ENCODE assay signal across 8 mouse cellular contexts in genomic region chr5:150600554-150601440, GRCm38 (mm10). TPM values are rescaled to one million over a fixed set of nuclear protein-coding genes. Genes with fewer than 3 reads are reported as not detected.
DNase-seq lines count a peak whose midpoint lies in the region; ATAC-seq and TF ChIP-seq lines count a peak whose summit lies in the region.

No protein-coding gene starts in this region.

- no peaks in the 10 kb centered on the region for H3K36me3 ChIP-seq in intestine, postnatal 0 days (ENCODE audit: control insufficient read depth, insufficient read depth)
- H3K36me3 ChIP-seq in intestine, embryonic 16.5 days (ENCODE audit: control insufficient read depth, insufficient read depth, low read length), result no peaks in the 10 kb centered on the region
- H3K36me3 ChIP-seq in neural tube, embryonic 15.5 days, result peaks cover 6% of the 10 kb centered on the region; the same call in 1 of the 2 replicates

- no peak overlapping the region for H3K27ac ChIP-seq in intestine, postnatal 0 days (ENCODE audit: low read depth, low read length)
- no peak overlapping the region for H3K27ac ChIP-seq in intestine, embryonic 16.5 days (ENCODE audit: low read length)
- H3K27ac ChIP-seq in neural tube, embryonic 15.5 days (replicated peaks), result peak overlapping the region; percentile 60

- H3K9me3 ChIP-seq in intestine, postnatal 0 days (ENCODE audit: control insufficient read depth), result no peaks in the 10 kb centered on the region
- H3K9me3 ChIP-seq in intestine, embryonic 16.5 days (ENCODE audit: control insufficient read depth, low read length), result no peaks in the 10 kb centered on the region
- no peaks in the 10 kb centered on the region for H3K9me3 ChIP-seq in neural tube, embryonic 15.5 days (replicated peaks)

- DNase-seq in adrenal gland, postnatal 14 days, result peak; percentile 65
- DNase-seq in induced T-regulatory cell, adult 2 months (ENCODE audit: low read depth), result peak; percentile 91
- DNase-seq in embryo, embryonic 10 days (ENCODE audit: low spot score), result no peak
- no peak for DNase-seq in embryo, embryonic 9.5 days (ENCODE audit: extremely low spot score)
- no peak for DNase-seq in kidney, postnatal 14 days

- TF ChIP-seq CTCF in intestine, postnatal 0 days (IDR thresholded peaks at IDR 0.05; ENCODE audit: low read depth), result no peak

- H3K9ac ChIP-seq in intestine, postnatal 0 days (ENCODE audit: low read depth, low read length), result peak overlapping the region; percentile 7; the same call in 1 of the 2 replicates
- H3K9ac ChIP-seq in intestine, embryonic 16.5 days (ENCODE audit: low read depth, low read length), result no peak overlapping the region
- H3K9ac ChIP-seq in neural tube, embryonic 15.5 days (replicated peaks), result no peak overlapping the region

- ATAC-seq in intestine, postnatal 0 days, result no peak
- no peak for ATAC-seq in intestine, embryonic 16.5 days
- 0 out of 2 replicates have a peak, but pooled peaks have one; percentile 51 for ATAC-seq in neural tube, embryonic 15.5 days (ENCODE audit: low FRiP score)

- H3K4me1 ChIP-seq in intestine, postnatal 0 days (replicated peaks; ENCODE audit: control insufficient read depth, insufficient read depth, low read length), result no peaks in the 10 kb centered on the region
- H3K4me1 ChIP-seq in intestine, embryonic 16.5 days (ENCODE audit: control insufficient read depth, insufficient read depth, low read length), result no peaks in the 10 kb centered on the region
- H3K4me1 ChIP-seq in neural tube, embryonic 15.5 days, result peaks cover 14% of the 10 kb centered on the region

- H3K27me3 ChIP-seq in intestine, postnatal 0 days (replicated peaks; ENCODE audit: control insufficient read depth, insufficient read depth, low read length), result no peaks in the 10 kb centered on the region
- H3K27me3 ChIP-seq in intestine, embryonic 16.5 days (replicated peaks; ENCODE audit: control insufficient read depth, insufficient read depth, low read length), result no peaks in the 10 kb centered on the region
- H3K27me3 ChIP-seq in neural tube, embryonic 15.5 days (replicated peaks), result peaks cover 16% of the 10 kb centered on the region; the same call in 1 of the 2 replicates

- no peak overlapping the region for H3K4me3 ChIP-seq in intestine, postnatal 0 days (ENCODE audit: low read depth, low read length)
- H3K4me3 ChIP-seq in intestine, embryonic 16.5 days (ENCODE audit: low read length), result no peak overlapping the region
- H3K4me3 ChIP-seq in neural tube, embryonic 15.5 days (replicated peaks), result no peak overlapping the region

- WGBS in intestine, postnatal 0 days, result 69% methylated on average over 20 of the region's 20 CpGs
- 67% methylated on average over 20 of the region's 20 CpGs for WGBS in intestine, embryonic 16.5 days
- 57% methylated on average over 20 of the region's 20 CpGs for WGBS in neural tube, embryonic 15.5 days

- peak overlapping the region; percentile 21 for H3K4me2 ChIP-seq in intestine, postnatal 0 days (replicated peaks; ENCODE audit: low read depth)
- H3K4me2 ChIP-seq in intestine, embryonic 16.5 days (ENCODE audit: low read depth, low read length), result no peak overlapping the region
- no peak overlapping the region for H3K4me2 ChIP-seq in neural tube, embryonic 15.5 days

RNA-seq across cellular contexts. Expression of gene N4bp2l1, which starts 3.8 kb away (rescaled TPM):
- 21.1 and 21.3 TPM in 2 replicates for polyA plus RNA-seq in intestine, postnatal 0 days (2015; fragmentation: Nextera tagmentation; extraction: Ambion mirVana)
- 5.7 and 6.2 TPM in 2 replicates for polyA plus RNA-seq in intestine, embryonic 16.5 days (2015; fragmentation: Nextera tagmentation; extraction: Ambion mirVana)
- 42.5 and 47.1 TPM in 2 replicates for total RNA-seq in adrenal gland, postnatal 14 days (2021)
- polyA plus RNA-seq in neural tube, embryonic 15.5 days (2015; fragmentation: Nextera tagmentation; extraction: Ambion mirVana), result 16.6 and 21.4 TPM in 2 replicates

Comparison
In these comparisons a context has a peak if more than half of its experiments do, and no peak if none do; other contexts are left out.
1. DNase-seq: peak in adrenal gland, postnatal 14 days (single experiment) and induced T-regulatory cell, adult 2 months (single experiment); none in embryo, embryonic 10 days (single experiment), embryo, embryonic 9.5 days (single experiment) and kidney, postnatal 14 days (single experiment).